Comparison of ENCODE assay signal across 20 mouse cellular contexts in the genomic region with DNA sequence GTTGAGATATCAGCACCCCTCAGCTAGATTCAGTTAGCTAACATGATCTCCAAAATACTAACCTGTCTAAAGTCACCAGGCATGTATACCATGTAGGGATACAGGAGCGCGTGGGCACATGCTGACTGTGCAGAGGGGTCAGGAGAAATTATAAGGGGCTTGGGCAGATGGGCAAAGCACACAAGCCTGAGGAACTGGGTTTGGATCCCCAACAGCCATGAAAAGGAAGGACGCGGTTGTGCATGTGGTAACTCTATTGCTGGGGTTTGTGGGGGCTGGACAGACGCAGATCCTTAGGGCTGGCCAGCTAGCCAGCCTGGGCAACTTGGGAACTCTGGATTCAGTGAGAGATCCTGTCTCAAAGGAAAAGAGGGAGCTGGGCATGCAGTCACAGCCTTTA. TPM values are rescaled to one million over a fixed set of nuclear protein-coding genes. Genes with fewer than 3 reads are reported as not detected.
A peak's percentile ranks its signal among the peaks of the same experiment; 100 is the strongest.
DNase-seq lines count a peak whose midpoint lies in the region; ATAC-seq and TF ChIP-seq lines count a peak whose summit lies in the region.
"Had no signal": no experiment of that assay in that cellular context is flagged by ENCODE, and none has a peak within 500 bp of the region (broad histone marks: within the 10 kb centered on the region; RNA-seq: fewer than 3 reads in every experiment).

No protein-coding gene starts in this region.

- no peak overlapping the region for H3K4me3 ChIP-seq in gastrocnemius, adult 2 months
- no peak overlapping the region for H3K4me3 ChIP-seq in heart, postnatal 0 days (ENCODE audit: low read depth, low read length)
- no peak overlapping the region for H3K4me3 ChIP-seq in heart, embryonic 10.5 days
- H3K4me3 ChIP-seq: forebrain, embryonic 12.5 days; hindbrain, embryonic 10.5 days; hindbrain, embryonic 13.5 days; intestine, embryonic 15.5 days had no signal

- H3K36me3 ChIP-seq in heart, postnatal 0 days (replicated peaks; ENCODE audit: control insufficient read depth, insufficient read depth, low read length) = no peaks in the 10 kb centered on the region
- no peaks in the 10 kb centered on the region for H3K36me3 ChIP-seq in heart, embryonic 10.5 days
- H3K36me3 ChIP-seq: forebrain, embryonic 12.5 days; hindbrain, embryonic 10.5 days; hindbrain, embryonic 13.5 days; intestine, embryonic 15.5 days had no signal

- TF ChIP-seq EP300 in heart, postnatal 0 days (IDR thresholded peaks at IDR 0.05; ENCODE audit: low read depth) = no peak

- no peak for ATAC-seq in heart, postnatal 0 days (ENCODE audit: insufficient read depth, low read depth)
- ATAC-seq: activated CD4-positive, CD25-positive, alpha-beta regulatory T cell, adult 4 months; forebrain, embryonic 16.5 days; hindbrain, embryonic 16.5 days had no signal

- TF ChIP-seq CTCF in gastrocnemius, adult 2 months (IDR thresholded peaks at IDR 0.05) = no peak
- no peak for TF ChIP-seq CTCF in heart, postnatal 0 days (IDR thresholded peaks at IDR 0.05; ENCODE audit: low read depth)

- intact Hi-C loops in gastrocnemius, adult 2 months (cut with DNase I) = no loop called here

- H3K9ac ChIP-seq in heart, postnatal 0 days (replicated peaks; ENCODE audit: low read depth, low read length) = no peak overlapping the region
- H3K9ac ChIP-seq: forebrain, embryonic 12.5 days; hindbrain, embryonic 13.5 days; intestine, embryonic 15.5 days had no signal

- DNase-seq in cerebellum, adult 11-12 months = peak; percentile 3
- DNase-seq in cerebellum, postnatal 36 days = no peak
- DNase-seq in gastrocnemius, adult 2 months = no peak
- no peak for DNase-seq in gastrocnemius, postnatal 25 days
- no peak for DNase-seq in heart, postnatal 0 days (ENCODE audit: low spot score)
- DNase-seq in heart, embryonic 10.5 days (ENCODE audit: low spot score) = no peak
- DNase-seq in spleen, adult 12 weeks (ENCODE audit: low spot score) = no peak
- DNase-seq: adrenal gland, adult 8-10 months; cerebellum, adult 18-20 months; cerebellum, postnatal 10 days; gastrocnemius, postnatal 14 days; heart, postnatal 36 days; kidney, adult 11 months had no signal

- no peaks in the 10 kb centered on the region for H3K9me3 ChIP-seq in heart, postnatal 0 days (replicated peaks; ENCODE audit: control insufficient read depth, low read length)
- no peaks in the 10 kb centered on the region for H3K9me3 ChIP-seq in heart, embryonic 10.5 days
- H3K9me3 ChIP-seq: forebrain, embryonic 12.5 days; hindbrain, embryonic 10.5 days; hindbrain, embryonic 13.5 days; intestine, embryonic 15.5 days had no signal

- H3K27me3 ChIP-seq in heart, postnatal 0 days (ENCODE audit: control insufficient read depth, insufficient read depth, low read length) = no peaks in the 10 kb centered on the region
- no peaks in the 10 kb centered on the region for H3K27me3 ChIP-seq in heart, embryonic 10.5 days (ENCODE audit: insufficient read depth, poor library complexity, severe bottlenecking)
- H3K27me3 ChIP-seq: forebrain, embryonic 12.5 days; hindbrain, embryonic 13.5 days; intestine, embryonic 15.5 days had no signal

- peaks cover 63% of the 10 kb centered on the region for H3K4me1 ChIP-seq in heart, postnatal 0 days (ENCODE audit: control insufficient read depth, insufficient read depth)
- H3K4me1 ChIP-seq in heart, embryonic 10.5 days = peaks cover 90% of the 10 kb centered on the region

- peak overlapping the region; percentile 87 for H3K27ac ChIP-seq in gastrocnemius, adult 2 months
- H3K27ac ChIP-seq in heart, postnatal 0 days (ENCODE audit: low read depth) = peak overlapping the region; percentile 49; the same call in 1 of the 2 replicates
- H3K27ac ChIP-seq in heart, embryonic 10.5 days = no peak overlapping the region
- H3K27ac ChIP-seq: forebrain, embryonic 12.5 days had no signal

- H3K4me2 ChIP-seq in heart, postnatal 0 days (ENCODE audit: low read depth, low read length) = no peak overlapping the region
- H3K4me2 ChIP-seq: forebrain, embryonic 12.5 days; hindbrain, embryonic 13.5 days; intestine, embryonic 15.5 days had no signal

- WGBS in heart, postnatal 0 days = 90% methylated on average over 5 of the region's 5 CpGs
- 92% methylated on average over 5 of the region's 5 CpGs for WGBS in heart, embryonic 10.5 days

RNA-seq across cellular contexts. Expression of a gene that starts 10.3 kb away (rescaled TPM):
- 10 to 100 TPM in 1 of 2 experiments, 1 to 10 TPM in 1; 6.7 to 12.7 TPM for total RNA-seq in gastrocnemius, adult 2 months (2021)
- 10 to 100 TPM; 13.2 to 14.7 TPM for total RNA-seq in gastrocnemius, postnatal 25 days (2021)
- 6.3 and 17.9 TPM in 2 replicates for total RNA-seq in heart, postnatal 0 days (2014; rRNA removed; ENCODE audit: low replicate concordance)
- 20.0 and 21.7 TPM in 2 replicates for polyA plus RNA-seq in heart, postnatal 0 days (2015; fragmentation: Nextera tagmentation; extraction: Ambion mirVana)
- polyA plus RNA-seq in heart, embryonic 10.5 days (2016; fragmentation: Nextera tagmentation; extraction: Ambion mirVana) = 13.2 and 17.9 TPM in 2 replicates
- polyA plus RNA-seq: activated CD4-positive, CD25-positive, alpha-beta regulatory T cell, adult 4 months had no signal

RNA-seq across cellular contexts. Expression of a gene that starts 25.5 kb away (rescaled TPM):
- 10 to 100 TPM; 35.4 to 42.9 TPM for total RNA-seq in gastrocnemius, adult 2 months (2021)
- 10 to 100 TPM; 33.1 to 36.7 TPM for total RNA-seq in gastrocnemius, postnatal 25 days (2021)
- total RNA-seq in heart, postnatal 0 days (2014; rRNA removed; ENCODE audit: low replicate concordance) = 39.2 and 63.2 TPM in 2 replicates
- polyA plus RNA-seq in heart, postnatal 0 days (2015; fragmentation: Nextera tagmentation; extraction: Ambion mirVana) = 77.1 and 77.6 TPM in 2 replicates
- polyA plus RNA-seq in heart, embryonic 10.5 days (2016; fragmentation: Nextera tagmentation; extraction: Ambion mirVana) = 58.9 and 66.9 TPM in 2 replicates

RNA-seq across cellular contexts. Expression of a gene that starts 25.7 kb away (rescaled TPM):
- total RNA-seq in gastrocnemius, adult 2 months (2021) = 10 to 100 TPM; 21.7 to 30.4 TPM
- total RNA-seq in gastrocnemius, postnatal 25 days (2021) = 10 to 100 TPM; 20.6 to 22.1 TPM
- 24.8 and 29.6 TPM in 2 replicates for total RNA-seq in heart, postnatal 0 days (2014; rRNA removed; ENCODE audit: low replicate concordance)
- polyA plus RNA-seq in heart, postnatal 0 days (2015; fragmentation: Nextera tagmentation; extraction: Ambion mirVana) = 35.3 and 43.1 TPM in 2 replicates
- 89.1 and 114 TPM in 2 replicates for polyA plus RNA-seq in heart, embryonic 10.5 days (2016; fragmentation: Nextera tagmentation; extraction: Ambion mirVana)

RNA-seq across cellular contexts. Expression of a gene that starts 34.7 kb away (rescaled TPM):
- total RNA-seq in gastrocnemius, adult 2 months (2021) = 10 to 100 TPM; 21.5 to 23.9 TPM
- total RNA-seq in gastrocnemius, postnatal 25 days (2021) = 10 to 100 TPM; 21.3 to 23.5 TPM
- total RNA-seq in heart, postnatal 0 days (2014; rRNA removed; ENCODE audit: low replicate concordance) = 23.2 and 46.3 TPM in 2 replicates
- 44.5 and 49.7 TPM in 2 replicates for polyA plus RNA-seq in heart, postnatal 0 days (2015; fragmentation: Nextera tagmentation; extraction: Ambion mirVana)
- polyA plus RNA-seq in heart, embryonic 10.5 days (2016; fragmentation: Nextera tagmentation; extraction: Ambion mirVana) = 27.0 and 27.1 TPM in 2 replicates

RNA-seq across cellular contexts. Expression of a gene that starts 35.3 kb away (rescaled TPM):
- 10 to 100 TPM; 81.8 to 84.8 TPM for total RNA-seq in gastrocnemius, adult 2 months (2021)
- total RNA-seq in gastrocnemius, postnatal 25 days (2021) = 10 to 100 TPM; 61.7 to 65.2 TPM
- total RNA-seq in heart, postnatal 0 days (2014; rRNA removed; ENCODE audit: low replicate concordance) = 157 and 211 TPM in 2 replicates
- 349 and 359 TPM in 2 replicates for polyA plus RNA-seq in heart, postnatal 0 days (2015; fragmentation: Nextera tagmentation; extraction: Ambion mirVana)
- 577 and 728 TPM in 2 replicates for polyA plus RNA-seq in heart, embryonic 10.5 days (2016; fragmentation: Nextera tagmentation; extraction: Ambion mirVana)
